Mouse (Mus musculus) frontal cortex, postnatal 10 days (tissue): Measurements from ENCODE around the gene Slc22a14.

Experiments
- DNase-seq, 2 experiments: peaks; one replicate each; pipeline ENCODE4 v3.0.0; 2022; ENCODE audit warnings: low spot score in 2 of 2, mixed read lengths in 1 of 2

Gene Slc22a14

GRCm38 (mm10) chr9:119205756-119206155 is 159.6 kb downstream of the Slc22a14 start:
- no peak for DNase-seq

GRCm38 (mm10) chr9:119203617-119204016 is 161.7 kb downstream of the Slc22a14 start:
- DNase-seq, result no peak

GRCm38 (mm10) chr9:119201653-119202052 is 163.7 kb downstream of the Slc22a14 start:
- no peak for DNase-seq

- no peak for DNase-seq
Observed at GRCm38 (mm10) chr9:119199151-119199861, 166.0 kb downstream of the Slc22a14 start.

- DNase-seq, result no peak
Observed at GRCm38 (mm10) chr9:119192202-119192990, 173.0 kb downstream of the Slc22a14 start.

- no peak for DNase-seq
Observed at GRCm38 (mm10) chr9:119181241-119181728, 184.1 kb downstream of the Slc22a14 start.

- DNase-seq, result no peak
Observed at GRCm38 (mm10) chr9:119179292-119179691, 186.1 kb downstream of the Slc22a14 start.

GRCm38 (mm10) chr9:119167608-119168007 is 197.7 kb downstream of the Slc22a14 start:
- no peak for DNase-seq

GRCm38 (mm10) chr9:119165548-119165947 is 199.8 kb downstream of the Slc22a14 start:
- DNase-seq, result no peak

GRCm38 (mm10) chr9:119164743-119165142 is 200.6 kb downstream of the Slc22a14 start:
- no peak for DNase-seq

- DNase-seq, result no peak
Observed at GRCm38 (mm10) chr9:119160689-119161088, 204.7 kb downstream of the Slc22a14 start.

GRCm38 (mm10) chr9:119158861-119159260 is 206.5 kb downstream of the Slc22a14 start, which contains the start of gene Gm47289:
TSS of gene Gm47289 (plus strand) at chr9:119159161.
- no peak for DNase-seq

- DNase-seq, result peak; percentile 46 to 72
Observed at GRCm38 (mm10) chr9:119156278-119157201, 208.8 kb downstream of the Slc22a14 start, which contains the start of gene Acaa1b. TSS of gene Acaa1b (minus strand) at chr9:119157093.

GRCm38 (mm10) chr9:119155826-119156225 is 209.5 kb downstream of the Slc22a14 start:
- DNase-seq, result no peak

GRCm38 (mm10) chr9:119155416-119155815 is 209.9 kb downstream of the Slc22a14 start:
- DNase-seq, result no peak

GRCm38 (mm10) chr9:119151751-119152150 is 213.6 kb downstream of the Slc22a14 start:
- no peak for DNase-seq

GRCm38 (mm10) chr9:119149601-119150000 is 215.8 kb downstream of the Slc22a14 start:
- no peak for DNase-seq

- DNase-seq, result no peak
Observed at GRCm38 (mm10) chr9:119146098-119146770, 219.1 kb downstream of the Slc22a14 start.

- DNase-seq, result no peak
Observed at GRCm38 (mm10) chr9:119145638-119146037, 219.7 kb downstream of the Slc22a14 start.

- DNase-seq, result no peak
Observed at GRCm38 (mm10) chr9:119145137-119145536, 220.2 kb downstream of the Slc22a14 start.

- DNase-seq, result no peak
Observed at GRCm38 (mm10) chr9:119144696-119145095, 220.7 kb downstream of the Slc22a14 start.
